Mouse (Mus musculus) CH12.LX (cell line): Measurements from ENCODE around the gene Neu4. TPM values are rescaled to one million over a fixed set of nuclear protein-coding genes. Genes with fewer than 3 reads are reported as not detected.

Experiments used
- DNase-seq: peaks from one replicate; pipeline ENCODE4 v3.0.0-alpha.2; 2013; ENCODE audit errors: extremely low read depth
- H3K27ac ChIP-seq: 2 replicates; pipeline ENCODE4 v1.5.1; 2012; ENCODE audit warnings: low read depth, mild to moderate bottlenecking, control low read depth, moderate library complexity; ENCODE audit not compliant: insufficient read depth
- H3K27me3 ChIP-seq: replicated peaks from 2 replicates; pipeline ENCODE3; 2012; ENCODE audit warnings: inconsistent platforms
- H3K36me3 ChIP-seq, 2 experiments: replicated peaks in 1 of 2; 2 replicates each; pipeline versions ENCODE3 to v1.6.1; 2012; ENCODE audit warnings: inconsistent platforms in 1 of 2, low read length in 1 of 2, mild to moderate bottlenecking in 1 of 2, mixed read lengths in 1 of 2, moderate library complexity in 1 of 2; ENCODE audit not compliant: control insufficient read depth in 1 of 2, insufficient read depth in 1 of 2
- H3K4me1 ChIP-seq, 2 experiments: 2 replicates each; pipeline ENCODE4 v1.6.1; 2012; ENCODE audit warnings: inconsistent platforms in 1 of 2, moderate library complexity in 1 of 2; ENCODE audit not compliant: insufficient read depth in 2 of 2, control insufficient read depth in 1 of 2
- H3K4me2 ChIP-seq: 2 replicates; pipeline ENCODE4 v1.6.1; 2012; ENCODE audit warnings: low read depth, mild to moderate bottlenecking, control low read depth; ENCODE audit not compliant: poor library complexity, insufficient read depth, severe bottlenecking
- H3K4me3 ChIP-seq, 3 experiments: fragments of 150-350 bp in 1 of 3; sonication (generic) in 1 of 3; replicated peaks in 1 of 3; 2 replicates each; pipeline versions ENCODE3 to v1.5.1; 2011 to 2012; ENCODE audit warnings: low read depth in 2 of 3, low read length in 2 of 3, mild to moderate bottlenecking in 2 of 3, moderate library complexity in 2 of 3, control low read depth in 1 of 3, improper control_type of control experiment in 1 of 3, inconsistent platforms in 1 of 3, mixed read lengths in 1 of 3; ENCODE audit not compliant: poor library complexity in 1 of 3
- H3K79me2 ChIP-seq: replicated peaks from 2 replicates; pipeline ENCODE4 v1.6.1; 2012; ENCODE audit warnings: mild to moderate bottlenecking, moderate library complexity; ENCODE audit not compliant: control insufficient read depth, poor library complexity, insufficient read depth, severe bottlenecking; ENCODE audit errors: extremely low read depth
- H3K9ac ChIP-seq: 2 replicates; pipeline ENCODE4 v1.6.1; 2012; ENCODE audit warnings: low read depth, mild to moderate bottlenecking, control low read depth, moderate library complexity; ENCODE audit not compliant: insufficient read depth
- H3K9me3 ChIP-seq: replicated peaks from 2 replicates; pipeline ENCODE3; 2012; ENCODE audit warnings: low read length, inconsistent platforms, mixed read lengths
- CHD1 ChIP-seq: IDR thresholded peaks from 2 replicates; pipeline ENCODE4 v1.6.1; 2012; ENCODE audit warnings: low read depth, low read length, improper control_type of control experiment, inconsistent platforms
- CHD2 ChIP-seq: IDR thresholded peaks from 2 replicates; pipeline ENCODE4 v1.6.1; 2011; ENCODE audit warnings: low read length, improper control_type of control experiment
- E2F4 ChIP-seq: IDR thresholded peaks from 2 replicates; pipeline ENCODE4 v1.6.1; 2011; ENCODE audit warnings: low read depth, low read length, improper control_type of control experiment; ENCODE audit not compliant: insufficient replicate concordance
- EP300 ChIP-seq: IDR thresholded peaks from 2 replicates; pipeline ENCODE4 v1.6.1; 2011; ENCODE audit warnings: low read length, improper control_type of control experiment
- GABPA ChIP-seq: IDR thresholded peaks from 2 replicates; pipeline ENCODE4 v1.6.1; 2012; ENCODE audit warnings: low read depth, low read length, improper control_type of control experiment, inconsistent platforms; ENCODE audit not compliant: insufficient replicate concordance
- IRF4 ChIP-seq: IDR thresholded peaks from 2 replicates; pipeline ENCODE4 v1.6.1; 2014; ENCODE audit warnings: low read depth, mild to moderate bottlenecking, inconsistent platforms, low read length, improper control_type of control experiment
- JUND ChIP-seq: conservative IDR thresholded peaks from 2 replicates; pipeline ENCODE4 v1.6.1; 2011; ENCODE audit warnings: low read depth, low read length, improper control_type of control experiment
- KAT2A ChIP-seq: IDR thresholded peaks from 2 replicates; pipeline ENCODE4 v1.6.1; 2012; ENCODE audit warnings: low read length, improper control_type of control experiment, inconsistent platforms; ENCODE audit not compliant: insufficient replicate concordance
- MAX ChIP-seq: IDR thresholded peaks from 2 replicates; pipeline ENCODE4 v1.6.1; 2011; ENCODE audit warnings: low read length, improper control_type of control experiment
- MAZ ChIP-seq: IDR thresholded peaks from 2 replicates; pipeline ENCODE4 v1.6.1; 2012; ENCODE audit warnings: low read depth, mild to moderate bottlenecking, inconsistent platforms, low read length, improper control_type of control experiment, moderate library complexity
- MXI1 ChIP-seq: IDR thresholded peaks from 2 replicates; pipeline ENCODE4 v1.6.1; 2011; ENCODE audit warnings: mild to moderate bottlenecking, low read depth, low read length, improper control_type of control experiment
- NELFE ChIP-seq: IDR thresholded peaks from 2 replicates; pipeline ENCODE4 v1.6.1; 2011; ENCODE audit warnings: low read depth, low read length, improper control_type of control experiment
- NRF1 ChIP-seq: IDR thresholded peaks from 2 replicates; pipeline ENCODE4 v1.6.1; 2014; ENCODE audit warnings: low read depth, mild to moderate bottlenecking, inconsistent platforms, low read length, improper control_type of control experiment, moderate library complexity
- POLR2A ChIP-seq: IDR thresholded peaks from 2 replicates; pipeline ENCODE4 v1.6.1; 2011; ENCODE audit warnings: low read depth, mild to moderate bottlenecking, improper control_type of control experiment, low read length
- POLR2AphosphoS2 ChIP-seq: IDR thresholded peaks from 2 replicates; pipeline ENCODE4 v1.6.1; 2011; ENCODE audit warnings: low read depth, low read length, improper control_type of control experiment
- RAD21 ChIP-seq: IDR thresholded peaks from 2 replicates; pipeline ENCODE4 v1.6.1; 2011; ENCODE audit warnings: low read depth, mild to moderate bottlenecking, low read length, improper control_type of control experiment, moderate library complexity
- RCOR1 ChIP-seq: conservative IDR thresholded peaks from 2 replicates; pipeline ENCODE4 v1.6.1; 2012; ENCODE audit warnings: low read depth, mild to moderate bottlenecking, inconsistent platforms, low read length, improper control_type of control experiment
- SIN3A ChIP-seq: IDR thresholded peaks from 2 replicates; pipeline ENCODE4 v1.6.1; 2012; ENCODE audit warnings: low read length, improper control_type of control experiment, inconsistent platforms
- SMC3 ChIP-seq: IDR thresholded peaks from 2 replicates; pipeline ENCODE4 v1.6.1; 2011; ENCODE audit warnings: low read depth, low read length, improper control_type of control experiment
- TCF12 ChIP-seq: IDR thresholded peaks from 2 replicates; pipeline ENCODE4 v1.6.1; 2014; ENCODE audit warnings: low read depth, mild to moderate bottlenecking, inconsistent platforms, low read length, improper control_type of control experiment
- UBTF ChIP-seq: IDR thresholded peaks from 2 replicates; pipeline ENCODE4 v1.6.1; 2012; ENCODE audit warnings: low read depth, mild to moderate bottlenecking, inconsistent platforms, low read length, improper control_type of control experiment, moderate library complexity
- USF1 ChIP-seq: IDR thresholded peaks from 2 replicates; pipeline ENCODE4 v1.6.1; 2014; ENCODE audit warnings: low read depth, mild to moderate bottlenecking, inconsistent platforms, low read length, improper control_type of control experiment
- USF2 ChIP-seq: conservative IDR thresholded peaks from 2 replicates; pipeline ENCODE4 v1.6.1; 2011; ENCODE audit warnings: low read depth, low read length, improper control_type of control experiment
- ZC3H11A ChIP-seq: IDR thresholded peaks from 2 replicates; pipeline ENCODE4 v1.6.1; 2012; ENCODE audit warnings: low read depth, mild to moderate bottlenecking, inconsistent platforms, low read length, improper control_type of control experiment
- ZKSCAN1 ChIP-seq: IDR thresholded peaks from 2 replicates; pipeline ENCODE4 v1.6.1; 2012; ENCODE audit warnings: low read depth, inconsistent platforms, low read length, improper control_type of control experiment, borderline replicate concordance
- ZMIZ1 ChIP-seq: IDR thresholded peaks from 2 replicates; pipeline ENCODE4 v1.6.1; 2012; ENCODE audit warnings: low read depth, mild to moderate bottlenecking, inconsistent platforms, low read length, improper control_type of control experiment
- ZNF384 ChIP-seq: IDR thresholded peaks from 2 replicates; pipeline ENCODE4 v1.6.1; 2012; ENCODE audit warnings: low read depth, low read length, improper control_type of control experiment, inconsistent platforms
- dilution Hi-C: fragments of 300-500 bp; cut with MboI; formaldehyde crosslinking; loops from 2 replicates; pipeline ENCODE4 v1.14.3; 2020; ENCODE audit warnings: low sequenced_read_pairs; ENCODE audit not compliant: extremely low pct_unique_long_range_greater_than_20kb, extremely low pct_ligation_motif_present
- in situ Hi-C: fragments of 300-500 bp; cut with MboI; formaldehyde crosslinking; loops from 3 replicates; pipeline ENCODE4 v1.14.3; 2019; ENCODE audit warnings: low sequenced_read_pairs, low pct_ligation_motif_present, low pct_unique_long_range_greater_than_20kb, mixed read lengths
- polyA plus RNA-seq: library from polyadenylated mRNA; unstranded; fragments of >175 nt; gene quantifications from 2 replicates; pipeline ENCODE4 v1.2.1, GENCODE M21; 2012; ENCODE audit warnings: low read depth; ENCODE audit not compliant: insufficient read length
- total RNA-seq, 2 experiments: library from RNA; depleted of rRNA; stranded (reverse); fragments of 300-350 nt in 1 of 2; fragments of >200 nt in 1 of 2; gene quantifications; 2 replicates each; pipeline ENCODE4 v1.2.3; 2012 to 2014

The Neu4 gene
- total and polyA plus RNA-seq, 3 experiments = not detected

GRCm38 (mm10) chr1:94028741-94029140, 8.5 kb downstream of the Neu4 start:
- Histone ChIP-seq H3K79me2 (no peaks in the 10 kb centered on the region), H3K4me1 (0 out of 4 replicates have a peak, but pooled peaks cover 0 to 4% of the 10 kb centered on the region in 2 experiments)
- no peak for TF ChIP-seq GABPA
- no peak for TF ChIP-seq MAX
- no peak for TF ChIP-seq RAD21
- TF ChIP-seq MAZ = no peak
- no peak for TF ChIP-seq SIN3A
- TF ChIP-seq ZKSCAN1 = no peak
- TF ChIP-seq RCOR1 = no peak
- TF ChIP-seq ZC3H11A = no peak
- TF ChIP-seq CHD1 = no peak
- no peak for TF ChIP-seq ZMIZ1
- TF ChIP-seq USF1 = no peak
- no peak for TF ChIP-seq SMC3
- TF ChIP-seq KAT2A = no peak
- TF ChIP-seq NELFE = no peak
- no peak for TF ChIP-seq IRF4
- TF ChIP-seq POLR2A = no peak
- no peak for TF ChIP-seq NRF1
- no peak for TF ChIP-seq USF2
- no peak for TF ChIP-seq JUND
- TF ChIP-seq, all 38 proteins: peak for 0
- in situ Hi-C loops = no loop called here
- dilution Hi-C loops = no loop called here
- no peak overlapping the region for H3K4me2 ChIP-seq
- DNase-seq = no peak
- no peak overlapping the region for H3K9ac ChIP-seq
- H3K36me3 ChIP-seq = no peaks in the 10 kb centered on the region
- H3K27ac ChIP-seq = no peak overlapping the region
- H3K27me3 ChIP-seq = no peaks in the 10 kb centered on the region
- H3K9me3 ChIP-seq = no peaks in the 10 kb centered on the region
- H3K4me3 ChIP-seq = no peak overlapping the region

- TF ChIP-seq SIN3A (no peak), TCF12 (no peak), ZNF384 (no peak), POLR2AphosphoS2 (no peak), MAZ (no peak), CHD2 (no peak), MXI1 (no peak), ZMIZ1 (no peak), USF2 (no peak), RAD21 (no peak), POLR2A (no peak), USF1 (no peak), JUND (no peak), E2F4 (no peak), UBTF (no peak), EP300 (no peak), ZKSCAN1 (no peak), RCOR1 (no peak)
- Histone ChIP-seq H3K27ac (no peak overlapping the region), H3K36me3 (peaks cover 0 to 11% of the 10 kb centered on the region in 2 experiments), H3K9ac (no peak overlapping the region), H3K4me3 (no peak overlapping the region), H3K79me2 (no peaks in the 10 kb centered on the region), H3K4me2 (no peak overlapping the region), H3K27me3 (no peaks in the 10 kb centered on the region), H3K4me1 (peaks cover 6 to 18% of the 10 kb centered on the region in 2 experiments), H3K9me3 (no peaks in the 10 kb centered on the region)
- no peak for DNase-seq
- in situ Hi-C loops (no loop called here), dilution Hi-C loops (no loop called here)
Observed at GRCm38 (mm10) chr1:94033075-94033602, 12.9 kb downstream of the Neu4 start.
